Mouse (Mus musculus): ENCODE data around the gene Gja5.

DNA sequence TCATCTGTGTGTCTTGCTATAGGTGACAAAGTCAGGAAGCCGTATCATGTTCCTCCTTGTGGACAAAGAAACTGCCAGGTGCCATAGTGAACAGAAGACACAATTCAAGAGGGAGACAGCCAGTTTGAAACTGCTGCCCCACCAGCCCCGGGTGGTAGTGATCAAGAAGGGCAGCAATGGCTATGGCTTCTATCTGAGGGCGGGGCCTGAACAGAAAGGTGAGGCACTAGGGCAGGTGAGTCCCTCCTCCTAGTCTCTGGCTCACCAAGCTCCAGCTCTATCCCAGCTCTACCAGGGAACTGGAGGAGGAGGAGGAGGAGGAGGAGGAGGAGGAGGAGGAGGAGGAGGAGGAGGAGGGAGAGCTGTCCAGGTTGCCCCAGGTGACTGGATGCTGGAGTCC lies 48.7 kb upstream of the Gja5 start:
- TF ChIP-seq POLR2A (IDR thresholded peaks at IDR 0.05; ENCODE audit: insufficient read depth, low read depth, low read length) (no peak), CTCF (IDR thresholded peaks at IDR 0.05) (no peak)

Measured in heart, adult 2 months (tissue).